Mouse (Mus musculus) ES-Bruce4 (cell line): ENCODE results near the gene Ghrhr. TPM values are rescaled to one million over a fixed set of nuclear protein-coding genes. Genes with fewer than 3 reads are reported as not detected.

Experiments used
- H3K27ac ChIP-seq: 2 replicates; pipeline ENCODE4 v1.5.1; 2012; ENCODE audit warnings: low read length, inconsistent platforms; ENCODE audit not compliant: insufficient read depth
- H3K27me3 ChIP-seq: 2 replicates; pipeline ENCODE4 v1.6.1; 2012; ENCODE audit warnings: mild to moderate bottlenecking, low read length, inconsistent platforms; ENCODE audit not compliant: control insufficient read depth, poor library complexity, insufficient read depth, severe bottlenecking
- H3K36me3 ChIP-seq: 2 replicates; pipeline ENCODE4 v1.6.1; 2012; ENCODE audit warnings: inconsistent platforms, mild to moderate bottlenecking, low read length, moderate library complexity; ENCODE audit not compliant: control insufficient read depth, poor library complexity, insufficient read depth, severe bottlenecking
- H3K4me1 ChIP-seq: one replicate; pipeline ENCODE4 v1.8.1; 2011; ENCODE audit warnings: low read length; ENCODE audit not compliant: control insufficient read depth, insufficient read depth
- H3K4me3 ChIP-seq: 2 replicates; pipeline ENCODE4 v1.5.1; 2011; ENCODE audit warnings: low read depth, mild to moderate bottlenecking, low read length
- H3K9ac ChIP-seq: 2 replicates; pipeline ENCODE4 v1.6.1; 2012; ENCODE audit warnings: low read depth, mild to moderate bottlenecking, inconsistent platforms; ENCODE audit not compliant: poor library complexity, severe bottlenecking
- H3K9me3 ChIP-seq: replicated peaks from 2 replicates; pipeline ENCODE4 v1.6.1; 2012; ENCODE audit warnings: mild to moderate bottlenecking, low read length, inconsistent platforms; ENCODE audit not compliant: control insufficient read depth, poor library complexity, insufficient read depth, severe bottlenecking
- CTCF ChIP-seq: IDR thresholded peaks from one replicate; pipeline ENCODE4 v1.8.1; 2011; ENCODE audit warnings: low read depth, low read length
- EP300 ChIP-seq: IDR thresholded peaks from 2 replicates; pipeline ENCODE4 v1.6.1; 2011; ENCODE audit warnings: low read depth, low read length; ENCODE audit not compliant: insufficient read depth
- POLR2A ChIP-seq: IDR thresholded peaks from one replicate; pipeline ENCODE4 v1.8.1; 2011; ENCODE audit warnings: low read length; ENCODE audit not compliant: insufficient read depth
- polyA plus RNA-seq: library from polyadenylated mRNA; stranded (reverse); fragments of >200 nt; gene quantifications from 2 replicates; pipeline ENCODE4 v1.2.4, GENCODE M21; 2011; ENCODE audit warnings: low read depth; ENCODE audit not compliant: missing spikeins, insufficient read depth, insufficient read length

The Ghrhr gene
- polyA plus RNA-seq, 1 experiment, result not detected

- Histone ChIP-seq H3K4me1 (no peaks in the 10 kb centered on the region), H3K27ac (no peak overlapping the region)
- no peak for TF ChIP-seq EP300
- no peak for TF ChIP-seq POLR2A
- TF ChIP-seq CTCF, result no peak
Observed at GRCm38 (mm10) chr6:55342328-55342727, 33.8 kb upstream of the Ghrhr start.

GRCm38 (mm10) chr6:55343446-55343845 lies 32.6 kb upstream of the Ghrhr start:
- no peak for TF ChIP-seq CTCF
- no peak for TF ChIP-seq POLR2A
- TF ChIP-seq EP300, result no peak
- no peaks in the 10 kb centered on the region for H3K36me3 ChIP-seq
- no peak overlapping the region for H3K9ac ChIP-seq

More at GRCm38 (mm10) chr6:55342328-55342727, 33.8 kb upstream of the Ghrhr start:
- H3K4me3 ChIP-seq, result no peak overlapping the region
- no peaks in the 10 kb centered on the region for H3K36me3 ChIP-seq
- no peak overlapping the region for H3K9ac ChIP-seq
- no peaks in the 10 kb centered on the region for H3K9me3 ChIP-seq
- H3K27me3 ChIP-seq, result no peaks in the 10 kb centered on the region

GRCm38 (mm10) chr6:55344291-55345016 lies 31.6 kb upstream of the Ghrhr start:
- H3K4me3 ChIP-seq, result no peak overlapping the region
- no peaks in the 10 kb centered on the region for H3K36me3 ChIP-seq
- H3K27ac ChIP-seq, result no peak overlapping the region
- H3K4me1 ChIP-seq, result no peaks in the 10 kb centered on the region
- no peak for TF ChIP-seq CTCF
- no peak for TF ChIP-seq EP300
- no peak for TF ChIP-seq POLR2A
- H3K27me3 ChIP-seq, result no peaks in the 10 kb centered on the region
- H3K9me3 ChIP-seq, result no peaks in the 10 kb centered on the region
- H3K9ac ChIP-seq, result no peak overlapping the region

More at GRCm38 (mm10) chr6:55343446-55343845, 32.6 kb upstream of the Ghrhr start:
- H3K27ac ChIP-seq, result no peak overlapping the region
- H3K9me3 ChIP-seq, result no peaks in the 10 kb centered on the region
- no peak overlapping the region for H3K4me3 ChIP-seq
- H3K27me3 ChIP-seq, result no peaks in the 10 kb centered on the region
- no peaks in the 10 kb centered on the region for H3K4me1 ChIP-seq

GRCm38 (mm10) chr6:55345264-55345663 lies 30.8 kb upstream of the Ghrhr start:
- TF ChIP-seq EP300, result no peak
- TF ChIP-seq POLR2A, result no peak
- no peak for TF ChIP-seq CTCF
- no peak overlapping the region for H3K4me3 ChIP-seq
- no peak overlapping the region for H3K9ac ChIP-seq
- no peak overlapping the region for H3K27ac ChIP-seq
- H3K36me3 ChIP-seq, result no peaks in the 10 kb centered on the region
- H3K4me1 ChIP-seq, result no peaks in the 10 kb centered on the region
- no peaks in the 10 kb centered on the region for H3K27me3 ChIP-seq
- no peaks in the 10 kb centered on the region for H3K9me3 ChIP-seq

GRCm38 (mm10) chr6:55346491-55346890 lies 29.6 kb upstream of the Ghrhr start:
- Histone ChIP-seq H3K4me3 (no peak overlapping the region), H3K9ac (no peak overlapping the region), H3K36me3 (no peaks in the 10 kb centered on the region), H3K27me3 (no peaks in the 10 kb centered on the region), H3K27ac (no peak overlapping the region), H3K4me1 (no peaks in the 10 kb centered on the region), H3K9me3 (no peaks in the 10 kb centered on the region)
- TF ChIP-seq POLR2A (no peak), CTCF (no peak), EP300 (no peak)

GRCm38 (mm10) chr6:55347711-55348571 lies 28.2 kb upstream of the Ghrhr start:
- Histone ChIP-seq H3K4me1 (no peaks in the 10 kb centered on the region), H3K9ac (no peak overlapping the region), H3K4me3 (no peak overlapping the region), H3K27ac (no peak overlapping the region), H3K9me3 (no peaks in the 10 kb centered on the region), H3K36me3 (no peaks in the 10 kb centered on the region), H3K27me3 (no peaks in the 10 kb centered on the region)
- TF ChIP-seq POLR2A (no peak), EP300 (no peak), CTCF (no peak)
